Mouse (Mus musculus) lung, embryonic 14.5 days (tissue): ENCODE measurements around the gene Gm10840. TPM values are rescaled to one million over a fixed set of nuclear protein-coding genes. Genes with fewer than 3 reads are reported as not detected.

Experiments
- ATAC-seq: fragments of 200-750 bp; cut with Nextera tagmentation; 2 replicates; pipeline ENCODE4 v1.8.0; 2017; ENCODE audit warnings: mild to moderate bottlenecking, moderate TSS enrichment, moderate library complexity; ENCODE audit not compliant: insufficient read depth
- DNase-seq: peaks from one replicate; pipeline ENCODE4 v3.0.0-alpha.2; 2015
- H3K27ac ChIP-seq: fragments of 300-500 bp; sonication (generic); 2 replicates; pipeline ENCODE4 v1.5.1; 2014; ENCODE audit warnings: low read depth, mild to moderate bottlenecking, moderate library complexity
- H3K27me3 ChIP-seq: fragments of 300-500 bp; sonication (generic); 2 replicates; pipeline ENCODE4 v1.6.1; 2014; ENCODE audit warnings: low read length, control low read depth; ENCODE audit not compliant: insufficient read depth
- H3K36me3 ChIP-seq: fragments of 300-500 bp; sonication (generic); 2 replicates; pipeline ENCODE4 v1.6.1; 2014; ENCODE audit warnings: control low read depth; ENCODE audit not compliant: insufficient read depth
- H3K4me1 ChIP-seq: fragments of 300-500 bp; sonication (generic); 2 replicates; pipeline ENCODE4 v1.6.1; 2014; ENCODE audit warnings: antibody characterized with exemption, control low read depth; ENCODE audit not compliant: insufficient read depth
- H3K4me2 ChIP-seq: fragments of 300-500 bp; sonication (generic); 2 replicates; pipeline ENCODE4 v1.6.1; 2014; ENCODE audit warnings: mild to moderate bottlenecking
- H3K4me3 ChIP-seq: fragments of 300-500 bp; sonication (generic); 2 replicates; pipeline ENCODE4 v1.5.1; 2014; ENCODE audit warnings: low read depth, low read length
- H3K9ac ChIP-seq: fragments of 300-500 bp; sonication (generic); 2 replicates; pipeline ENCODE4 v1.6.1; 2014
- H3K9me3 ChIP-seq: fragments of 300-500 bp; sonication (generic); 2 replicates; pipeline ENCODE4 v1.6.1; 2016; ENCODE audit warnings: low read depth, low read length, control low read depth
- CTCF ChIP-seq: IDR thresholded peaks from 2 replicates; pipeline ENCODE4 v1.5.1; 2016; ENCODE audit warnings: antibody characterized with exemption, low read depth
- WGBS: fragments of 180-500 bp; shearing (Covaris S2); extraction: QIAGEN DNeasy Blood & Tissue Kit; methylation state at CpG from one replicate; pipeline ENCODE4 v1.1.7; 2014; 5-methylcytosine and 5-hydroxymethylcytosine counted together
- polyA plus RNA-seq: library from polyadenylated mRNA; unstranded; fragments of >200 nt; fragmentation: Nextera tagmentation; extraction: Ambion mirVana; gene quantifications from 2 replicates; pipeline ENCODE4 v1.2.1, GENCODE M21; 2014

Gm10840 gene
- polyA plus RNA-seq, 1 experiment from 2014 or later, result not detected

GRCm38 (mm10) chr11:106174372-106174771, 13.7 kb downstream of the Gm10840 start:
- WGBS, result 78% methylated on average over 5 of the region's 5 CpGs
- DNase-seq (no peak), ATAC-seq (no peak)
- Histone ChIP-seq H3K27me3 (no peaks in the 10 kb centered on the region), H3K9me3 (no peaks in the 10 kb centered on the region), H3K4me1 (no peaks in the 10 kb centered on the region), H3K36me3 (peaks cover 16% of the 10 kb centered on the region; the same call in 1 of the 2 replicates), H3K9ac (no peak overlapping the region), H3K4me2 (no peak overlapping the region), H3K4me3 (no peak overlapping the region), H3K27ac (no peak overlapping the region)
- TF ChIP-seq CTCF, result no peak

- DNase-seq (no peak), ATAC-seq (no peak)
- Histone ChIP-seq H3K36me3 (peaks cover 13% of the 10 kb centered on the region; the same call in 1 of the 2 replicates), H3K27me3 (no peaks in the 10 kb centered on the region), H3K4me3 (no peak overlapping the region), H3K4me2 (no peak overlapping the region), H3K27ac (no peak overlapping the region), H3K9me3 (no peaks in the 10 kb centered on the region), H3K4me1 (no peaks in the 10 kb centered on the region), H3K9ac (no peak overlapping the region)
- WGBS, result 46% methylated on average over 3 of the region's 3 CpGs
- TF ChIP-seq CTCF, result no peak
Observed at GRCm38 (mm10) chr11:106175081-106175480, 14.4 kb downstream of the Gm10840 start.

- H3K9ac ChIP-seq, result no peak overlapping the region
- no peak for ATAC-seq
- TF ChIP-seq CTCF, result no peak
- H3K4me2 ChIP-seq, result no peak overlapping the region
- no peak overlapping the region for H3K4me3 ChIP-seq
- no peaks in the 10 kb centered on the region for H3K9me3 ChIP-seq
- H3K27ac ChIP-seq, result no peak overlapping the region
- H3K36me3 ChIP-seq, result peaks cover 3% of the 10 kb centered on the region; the same call in 1 of the 2 replicates
- no peaks in the 10 kb centered on the region for H3K27me3 ChIP-seq
- no peaks in the 10 kb centered on the region for H3K4me1 ChIP-seq
- WGBS, result 53% methylated on average over 5 of the region's 5 CpGs
- DNase-seq, result no peak
Observed at GRCm38 (mm10) chr11:106176372-106176771, 15.7 kb downstream of the Gm10840 start.

GRCm38 (mm10) chr11:106178036-106178782, 17.6 kb downstream of the Gm10840 start:
- Histone ChIP-seq H3K4me2 (no peak overlapping the region), H3K9me3 (no peaks in the 10 kb centered on the region), H3K27me3 (no peaks in the 10 kb centered on the region), H3K27ac (no peak overlapping the region), H3K36me3 (no peaks in the 10 kb centered on the region), H3K4me3 (no peak overlapping the region), H3K4me1 (no peaks in the 10 kb centered on the region), H3K9ac (no peak overlapping the region)
- ATAC-seq (no peak), DNase-seq (no peak)
- WGBS, result 68% methylated on average over 5 of the region's 5 CpGs
- no peak for TF ChIP-seq CTCF

GRCm38 (mm10) chr11:106179711-106180448, 19.2 kb downstream of the Gm10840 start:
- ATAC-seq, result no peak
- Histone ChIP-seq H3K9me3 (no peaks in the 10 kb centered on the region), H3K27ac (no peak overlapping the region), H3K4me3 (no peak overlapping the region), H3K36me3 (no peaks in the 10 kb centered on the region), H3K9ac (no peak overlapping the region), H3K27me3 (no peaks in the 10 kb centered on the region), H3K4me2 (no peak overlapping the region), H3K4me1 (no peaks in the 10 kb centered on the region)
- DNase-seq, result no peak
- no peak for TF ChIP-seq CTCF
- 66% methylated on average over 7 of the region's 7 CpGs for WGBS

GRCm38 (mm10) chr11:106180449-106180801, 19.8 kb downstream of the Gm10840 start:
- Histone ChIP-seq H3K27ac (no peak overlapping the region), H3K36me3 (no peaks in the 10 kb centered on the region), H3K9ac (no peak overlapping the region), H3K9me3 (no peaks in the 10 kb centered on the region), H3K27me3 (no peaks in the 10 kb centered on the region), H3K4me2 (no peak overlapping the region), H3K4me1 (no peaks in the 10 kb centered on the region), H3K4me3 (no peak overlapping the region)
- WGBS, result 82% methylated on average over 2 of the region's 2 CpGs
- TF ChIP-seq CTCF, result no peak
- DNase-seq (no peak), ATAC-seq (no peak)

- DNase-seq (no peak), ATAC-seq (no peak)
- no peak overlapping the region for H3K4me3 ChIP-seq
- H3K4me1 ChIP-seq, result no peaks in the 10 kb centered on the region
- no peak overlapping the region for H3K9ac ChIP-seq
- peaks cover 7% of the 10 kb centered on the region; the same call in 1 of the 2 replicates for H3K36me3 ChIP-seq
- no peaks in the 10 kb centered on the region for H3K9me3 ChIP-seq
- H3K4me2 ChIP-seq, result no peak overlapping the region
- 84% methylated on average over 4 of the region's 4 CpGs for WGBS
- H3K27me3 ChIP-seq, result no peaks in the 10 kb centered on the region
- H3K27ac ChIP-seq, result no peak overlapping the region
- TF ChIP-seq CTCF, result no peak
Observed at GRCm38 (mm10) chr11:106187326-106187725, 26.7 kb downstream of the Gm10840 start.
